Mouse (Mus musculus) left cerebral cortex, postnatal 10 days (tissue): ENCODE measurements at regions not wholly inside any gene's neighbourhood (a gene's known extent, or its start where the extent isn't known, plus 50 kb on each side); places are given as distances from the start of the nearest gene placed in this dataset.
A peak's percentile ranks its signal among the peaks of the same experiment; 100 is the strongest.

ENCODE experiments used
- DNase-seq, 2 experiments: peaks; one replicate each; pipeline ENCODE4 v3.0.0; 2021 to 2022; ENCODE audit warnings: low spot score in 2 of 2, mixed read lengths in 1 of 2; ENCODE audit errors: extremely low spot score in 1 of 2
- intact Hi-C: fragments of 180-260 bp; cut with DNase I; formaldehyde crosslinking; loops from one replicate; pipeline ENCODE4 v1.15.1; 2025

DNA sequence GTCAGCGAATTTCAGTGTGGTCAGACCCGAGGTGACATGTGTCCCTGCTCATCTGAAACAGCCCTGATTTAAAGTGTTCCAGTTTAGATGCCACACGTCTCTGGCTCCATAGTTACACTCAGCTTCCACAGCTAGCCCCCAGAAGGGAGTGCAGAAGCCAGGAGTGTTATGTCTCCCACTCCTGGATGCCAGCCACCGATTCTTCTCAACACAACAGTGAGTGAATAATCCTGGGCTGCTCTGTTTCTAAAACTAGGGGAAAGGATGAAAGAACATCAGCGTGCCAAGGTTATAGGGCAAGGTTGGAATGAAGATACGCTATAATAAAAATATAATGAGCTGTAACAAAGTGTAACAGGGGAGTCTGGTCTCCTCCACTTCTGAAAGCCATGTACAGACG, 51.5 kb upstream of the Stmnd1 start:
- peak in 1 of 2 experiments; percentile 39 for DNase-seq

DNA sequence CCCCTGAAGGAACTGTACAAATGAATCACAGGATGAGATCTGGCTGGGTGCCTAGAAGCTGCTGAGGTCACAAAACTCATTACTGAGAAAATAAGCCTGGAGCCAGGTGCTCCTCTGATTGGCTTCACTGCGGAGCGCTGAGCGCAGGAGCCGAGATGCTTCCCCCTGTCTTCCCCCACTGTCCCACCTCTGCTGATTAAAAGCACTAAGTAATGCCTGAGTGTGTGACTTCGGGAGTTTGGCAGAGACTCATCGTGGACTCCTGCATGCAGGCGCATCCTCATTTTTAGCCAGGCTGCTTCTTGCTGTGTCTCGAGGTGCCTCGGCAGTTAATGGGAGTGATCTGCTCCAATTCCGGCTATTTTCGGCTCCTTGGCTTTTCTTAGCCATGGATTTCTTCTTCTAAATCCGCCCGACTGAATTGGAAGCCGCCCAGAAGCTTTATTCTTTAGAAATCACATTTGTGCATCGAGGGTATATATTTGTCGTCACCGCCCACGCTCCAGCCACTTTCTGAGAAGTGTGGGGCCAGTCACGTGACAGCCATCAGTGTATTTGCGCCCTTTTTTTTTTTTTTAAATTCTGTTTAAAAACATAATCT, 55.3 kb upstream of the Stmnd1 start:
- DNase-seq, result peak; percentile 79 to 86
- intact Hi-C loops, result no loop called here

More for the DNA sequence above, 51.5 kb upstream of the Stmnd1 start:
- intact Hi-C loops, result no loop called here

DNA sequence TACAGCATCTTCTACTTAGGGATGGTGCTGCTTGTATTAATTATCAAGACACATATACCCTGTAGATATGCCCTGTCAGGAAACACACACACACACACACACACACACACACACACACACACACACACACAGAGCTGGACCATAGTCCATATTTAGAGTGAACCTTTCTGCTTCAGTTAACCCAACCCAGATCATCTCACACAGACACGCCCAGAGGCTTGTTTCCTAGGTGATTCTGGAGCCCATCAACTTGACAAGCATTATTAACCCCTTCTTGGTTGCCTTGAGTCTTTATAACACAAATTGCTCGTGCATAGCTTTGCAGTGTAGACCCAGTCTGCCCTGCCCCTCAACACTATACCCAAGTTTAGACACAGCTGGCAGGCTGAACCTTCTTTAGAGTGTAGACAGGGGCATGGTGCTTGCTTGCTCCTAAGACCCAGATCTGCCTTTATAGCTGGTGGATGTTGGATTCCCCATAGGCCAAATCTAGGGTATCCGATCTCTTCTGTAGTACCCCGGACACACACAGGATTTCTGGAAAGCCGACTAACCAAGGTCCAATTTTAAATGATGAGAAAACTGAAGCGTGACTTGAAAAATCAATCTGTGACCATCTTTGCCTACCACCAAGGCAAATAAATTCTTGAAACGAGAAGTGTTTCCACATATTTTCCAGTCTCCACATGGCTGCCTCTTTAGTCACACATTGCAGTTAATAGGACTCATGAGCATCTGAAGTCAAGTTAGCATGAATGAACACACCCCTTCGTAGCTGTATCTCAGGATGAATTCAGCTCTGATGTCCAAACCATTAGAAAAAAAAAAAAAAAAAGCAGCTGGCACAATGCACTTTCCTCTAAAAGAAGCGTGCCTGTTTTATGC, 56.3 kb upstream of the Stmnd1 start:
- intact Hi-C loops, result no loop called here
- DNase-seq, result no peak

DNA sequence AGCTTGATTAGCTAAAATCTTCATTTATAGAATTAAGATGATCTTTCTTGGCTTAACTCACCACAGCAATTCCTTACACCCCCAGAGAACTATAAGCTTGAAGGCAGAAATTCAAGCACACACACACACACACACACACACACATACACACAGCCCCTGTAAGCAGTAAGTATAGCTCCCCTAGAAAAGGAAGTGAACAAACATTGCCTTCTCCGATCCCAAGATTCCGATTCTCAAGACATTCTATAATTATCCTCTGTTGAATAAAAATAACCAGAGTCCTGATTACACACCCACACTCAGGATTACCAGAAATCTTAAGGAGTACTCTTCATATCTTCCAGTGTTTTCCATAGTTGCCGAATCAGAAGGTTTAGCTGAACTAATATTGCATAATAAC, 70.0 kb upstream of the Stmnd1 start:
- DNase-seq, result no peak
- intact Hi-C loops, result no loop called here

DNA sequence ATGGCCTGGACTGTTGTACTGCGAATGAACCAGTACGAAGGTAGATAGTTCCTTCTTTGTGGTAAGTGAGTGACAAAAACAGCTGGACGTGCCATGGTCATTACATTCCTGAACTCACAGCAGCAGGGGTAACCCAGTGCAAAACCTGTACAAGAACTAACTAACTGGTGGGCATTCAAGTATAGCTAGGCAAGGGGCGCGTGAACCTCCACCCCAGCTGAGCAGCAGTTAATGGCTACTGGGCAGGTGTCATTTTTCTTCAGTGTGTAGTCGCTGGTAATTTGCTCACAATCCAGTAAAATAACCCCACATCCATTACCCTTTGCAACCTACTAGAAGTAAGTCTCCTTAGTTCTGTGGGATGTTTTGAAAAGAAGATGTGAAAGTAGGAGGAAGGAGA, 70.9 kb upstream of the Stmnd1 start:
- intact Hi-C loops, result no loop called here
- DNase-seq, result no peak

DNA sequence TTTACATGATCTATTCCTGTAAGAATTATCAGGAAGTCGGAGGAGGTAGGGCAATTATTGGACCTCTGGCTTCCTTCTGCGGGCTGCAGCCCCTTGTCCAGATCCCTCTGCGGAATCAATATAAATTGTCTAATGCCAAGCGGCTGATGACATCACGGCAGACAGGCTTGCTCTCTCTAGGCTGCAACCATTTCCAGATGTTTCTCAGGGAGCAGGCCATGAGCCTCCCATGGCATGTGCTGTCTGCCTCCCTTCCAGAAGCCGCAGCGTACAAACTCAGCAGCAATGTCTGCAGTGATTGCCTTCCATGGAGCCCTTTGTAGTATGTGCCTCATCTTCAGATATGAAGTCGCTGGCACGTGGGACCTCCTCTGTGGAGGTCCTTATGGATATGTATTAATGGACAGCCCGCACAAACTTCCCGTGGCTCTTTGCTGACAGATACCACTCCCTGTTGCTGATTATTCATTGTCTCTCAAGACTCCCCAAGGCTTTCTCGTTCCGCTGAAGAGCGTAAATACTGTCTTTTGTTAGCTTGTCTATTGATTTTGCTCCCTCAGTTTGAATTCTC, 72.4 kb upstream of the Stmnd1 start:
- no peak for DNase-seq
- intact Hi-C loops, result no loop called here

DNA sequence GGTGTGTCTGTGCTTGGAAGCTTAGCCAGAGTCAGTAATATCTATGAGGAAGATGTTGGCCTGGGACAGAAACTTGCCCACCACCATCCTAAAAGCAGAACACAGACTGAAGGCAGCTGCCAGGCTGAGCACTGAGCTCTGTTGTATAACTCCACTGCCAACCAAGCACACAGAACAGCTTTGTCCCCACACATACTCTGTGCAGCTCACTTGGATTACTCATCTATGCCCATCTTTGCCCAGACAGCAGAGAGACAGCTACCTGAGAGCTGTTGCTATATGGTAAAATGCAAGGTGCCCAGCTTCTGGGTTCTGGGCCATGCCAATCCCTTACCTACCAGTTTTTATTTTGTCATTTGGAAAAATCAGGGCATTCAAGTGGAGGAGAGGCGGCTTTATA, 80.4 kb upstream of the Stmnd1 start:
- intact Hi-C loops, result no loop called here
- no peak for DNase-seq

DNA sequence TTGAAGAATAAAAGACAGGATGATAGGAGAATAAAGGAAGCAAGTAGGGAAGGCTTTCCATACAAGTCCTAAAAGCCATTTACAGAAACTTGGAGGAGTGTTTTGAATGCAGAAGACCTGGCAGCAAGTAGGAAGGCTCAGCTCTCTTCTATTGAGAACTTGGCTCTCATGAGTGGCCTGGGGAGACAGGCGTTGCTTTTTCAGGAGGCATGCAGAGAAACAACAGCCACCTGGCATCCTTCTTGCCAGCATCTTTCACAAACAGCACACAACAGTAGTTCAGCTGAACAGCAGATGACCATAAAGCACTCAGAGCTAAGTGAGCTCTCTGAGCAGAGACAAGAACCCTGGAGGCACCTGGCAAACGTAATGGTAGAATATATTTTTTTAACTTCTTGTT, 83.8 kb upstream of the Stmnd1 start:
- intact Hi-C loops, result no loop called here
- DNase-seq, result no peak

DNA sequence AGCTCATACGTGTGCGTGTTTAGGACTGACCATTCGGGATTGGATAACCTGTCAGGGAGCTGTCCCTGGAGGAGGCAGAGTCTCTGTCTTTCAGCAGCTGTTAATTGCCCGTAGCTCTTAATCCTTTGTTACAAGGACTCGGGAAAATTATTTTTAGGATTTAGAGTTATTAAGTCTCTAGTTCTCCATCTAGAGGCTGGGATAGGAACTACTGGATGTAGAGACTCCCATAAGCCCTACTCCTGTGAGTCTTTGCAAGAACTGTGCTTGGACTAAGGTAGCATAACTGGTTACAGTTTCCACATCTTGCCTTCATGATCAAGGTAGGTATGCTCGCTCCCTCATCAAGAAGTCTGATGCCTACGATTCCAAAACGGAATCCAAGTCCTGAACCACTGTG, 90.7 kb upstream of the Stmnd1 start:
- no peak for DNase-seq
- intact Hi-C loops, result no loop called here

DNA sequence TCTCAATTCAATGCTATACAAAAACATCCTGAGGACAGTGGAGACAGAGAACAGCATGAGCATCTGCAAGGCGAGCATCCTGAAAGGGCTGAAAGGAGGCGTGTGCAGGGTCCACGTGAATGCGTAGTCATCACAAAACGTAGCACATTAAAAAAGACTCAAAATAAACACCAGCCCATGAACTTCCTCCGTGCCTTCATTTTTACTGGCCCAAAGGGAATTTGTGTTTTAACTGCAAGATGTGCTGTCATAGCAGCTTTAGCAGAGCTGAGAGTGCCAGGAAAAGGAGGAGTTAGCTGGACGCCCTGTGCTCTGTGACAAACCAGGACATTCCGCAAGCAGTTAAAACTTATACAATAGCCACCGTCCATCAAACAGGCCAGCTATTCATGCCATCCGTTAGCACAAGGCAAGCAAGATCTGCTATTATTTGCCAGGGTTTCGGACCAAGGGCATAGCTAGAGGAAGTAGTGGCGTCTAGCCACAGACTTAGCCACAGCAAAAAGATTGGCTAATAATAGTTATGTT, 92.9 kb upstream of the Stmnd1 start:
- peak in 1 of 2 experiments; percentile 43 for DNase-seq
- intact Hi-C loops, result no loop called here

DNA sequence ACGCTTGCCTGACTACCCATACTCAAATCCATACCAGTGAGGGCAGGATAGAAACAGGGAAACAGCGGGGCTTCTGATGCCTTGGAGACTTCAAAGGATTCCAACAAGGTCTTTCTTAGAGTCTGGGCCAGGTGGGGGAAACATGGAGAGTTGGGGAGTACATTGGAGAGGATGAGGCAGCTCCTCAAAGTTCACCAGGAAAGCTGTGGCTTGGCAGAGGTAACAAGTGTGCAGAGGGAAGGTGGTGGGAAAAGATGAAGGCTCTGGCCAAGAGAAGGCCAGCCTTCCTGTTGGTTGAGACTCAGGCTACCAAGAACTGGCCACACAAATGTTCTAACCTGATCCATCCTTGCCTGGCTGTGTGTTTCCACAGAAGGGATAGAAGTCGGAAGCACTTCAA, 93.6 kb upstream of the Stmnd1 start:
- intact Hi-C loops, result loop anchor here (5.0 kb wide), 1 partner anchor 77 kb away; no protein-coding TSS in a partner anchor

DNA sequence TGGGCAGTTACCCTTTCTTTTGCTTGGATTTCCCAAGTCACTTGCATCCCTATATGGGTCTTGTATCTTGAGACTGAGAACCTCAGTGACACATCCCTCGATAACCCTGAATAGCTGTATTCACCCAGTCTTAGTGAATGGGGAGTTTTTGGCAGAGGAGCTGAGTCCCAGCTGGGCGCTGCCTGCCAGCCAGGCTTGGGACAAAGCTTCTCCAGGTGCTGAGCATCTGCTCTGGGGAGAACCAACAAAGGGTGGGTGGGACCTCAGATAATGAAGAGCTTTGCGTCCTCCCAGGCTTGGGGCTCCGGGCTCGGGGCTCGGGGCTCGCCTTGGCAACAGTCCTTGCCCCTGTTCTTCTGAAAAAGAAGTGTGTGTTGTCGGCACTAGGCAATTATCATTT, 100.4 kb upstream of the Stmnd1 start:
- peak; percentile 31 to 44 for DNase-seq

More for the DNA sequence above, 93.6 kb upstream of the Stmnd1 start:
- no peak for DNase-seq

DNA sequence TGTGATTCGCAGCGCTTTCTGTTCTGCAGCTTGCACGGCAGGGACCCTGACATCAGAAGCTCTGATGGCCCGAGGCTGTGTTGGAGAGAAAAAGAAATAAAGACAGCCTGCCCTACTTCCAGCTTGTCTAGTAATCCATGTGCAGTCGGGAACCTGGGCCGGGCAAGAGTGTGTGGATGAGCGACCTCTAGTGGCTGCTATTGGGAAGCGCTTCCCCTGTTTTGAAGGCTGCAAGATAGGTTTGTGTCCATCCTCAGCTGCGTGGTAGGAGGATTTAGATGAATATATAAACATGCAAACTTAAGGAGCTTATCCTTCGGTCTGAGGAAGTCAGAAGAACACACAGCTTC, 111.5 kb upstream of the Stmnd1 start:
- intact Hi-C loops, result loop anchor here (5.0 kb wide), 2 partner anchors 95 to 195 kb away; partner anchors contain the start of gene Atxn1
- DNase-seq, result peak; percentile 78 to 87

More for the DNA sequence above, 100.4 kb upstream of the Stmnd1 start:
- intact Hi-C loops, result no loop called here

DNA sequence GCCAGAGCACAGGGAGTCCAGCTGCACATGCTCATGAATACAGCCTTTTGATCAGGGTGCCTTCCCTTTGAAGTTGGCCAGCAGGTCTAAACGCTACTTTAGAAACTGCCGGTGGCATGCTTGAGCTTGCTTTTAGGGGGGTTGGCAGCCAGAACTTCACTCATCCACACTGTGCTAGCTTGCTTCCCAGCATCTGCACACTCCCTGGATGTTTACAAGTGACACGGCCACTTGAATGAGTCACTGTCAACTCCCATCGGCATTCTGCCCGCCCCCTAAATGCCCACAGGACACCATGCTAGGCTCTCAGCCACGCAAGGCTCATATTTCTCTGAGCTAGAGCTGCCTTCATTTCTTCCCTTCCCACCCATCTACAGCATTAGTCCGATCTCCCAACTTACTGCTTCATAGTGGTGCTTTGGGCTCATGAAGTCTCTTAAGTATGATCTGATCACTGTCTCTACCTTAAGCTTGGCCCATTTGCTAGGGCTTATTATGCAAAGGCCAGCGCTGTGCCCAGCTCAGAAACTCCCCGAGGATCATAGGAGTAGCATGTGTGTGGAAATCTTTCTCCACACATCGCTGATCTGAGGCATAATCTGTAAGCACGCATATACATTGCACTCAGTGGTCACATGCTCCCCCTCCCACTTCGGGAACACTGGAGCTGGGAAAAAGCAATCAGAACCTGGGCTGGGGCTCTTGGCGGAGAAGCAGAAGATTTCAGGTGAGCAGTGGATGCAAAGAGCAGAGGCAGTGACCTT, 112.1 kb upstream of the Stmnd1 start:
- intact Hi-C loops, result loop anchor here (5.0 kb wide), 2 partner anchors 96 to 194 kb away; partner anchors contain the start of gene Atxn1
- DNase-seq, result no peak

DNA sequence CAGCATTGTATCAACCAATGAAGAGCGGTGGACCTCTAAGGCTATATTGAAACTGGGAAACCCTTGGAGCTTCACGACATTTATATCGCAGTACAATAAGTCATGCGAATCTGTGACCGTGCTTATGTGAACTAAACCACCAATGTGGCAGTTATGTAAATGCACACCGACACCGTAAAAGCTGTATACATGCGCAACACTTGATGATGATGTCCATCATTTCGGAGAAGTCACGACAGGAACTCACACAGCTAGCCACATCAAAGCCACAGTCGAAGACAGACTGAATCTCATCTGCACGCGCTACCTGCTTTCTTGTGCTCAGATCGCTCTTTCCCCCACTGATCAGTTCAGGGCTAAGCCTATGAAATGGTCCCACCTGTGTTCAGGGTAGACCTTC, 114.2 kb upstream of the Stmnd1 start:
- intact Hi-C loops, result no loop called here
- no peak for DNase-seq

DNA sequence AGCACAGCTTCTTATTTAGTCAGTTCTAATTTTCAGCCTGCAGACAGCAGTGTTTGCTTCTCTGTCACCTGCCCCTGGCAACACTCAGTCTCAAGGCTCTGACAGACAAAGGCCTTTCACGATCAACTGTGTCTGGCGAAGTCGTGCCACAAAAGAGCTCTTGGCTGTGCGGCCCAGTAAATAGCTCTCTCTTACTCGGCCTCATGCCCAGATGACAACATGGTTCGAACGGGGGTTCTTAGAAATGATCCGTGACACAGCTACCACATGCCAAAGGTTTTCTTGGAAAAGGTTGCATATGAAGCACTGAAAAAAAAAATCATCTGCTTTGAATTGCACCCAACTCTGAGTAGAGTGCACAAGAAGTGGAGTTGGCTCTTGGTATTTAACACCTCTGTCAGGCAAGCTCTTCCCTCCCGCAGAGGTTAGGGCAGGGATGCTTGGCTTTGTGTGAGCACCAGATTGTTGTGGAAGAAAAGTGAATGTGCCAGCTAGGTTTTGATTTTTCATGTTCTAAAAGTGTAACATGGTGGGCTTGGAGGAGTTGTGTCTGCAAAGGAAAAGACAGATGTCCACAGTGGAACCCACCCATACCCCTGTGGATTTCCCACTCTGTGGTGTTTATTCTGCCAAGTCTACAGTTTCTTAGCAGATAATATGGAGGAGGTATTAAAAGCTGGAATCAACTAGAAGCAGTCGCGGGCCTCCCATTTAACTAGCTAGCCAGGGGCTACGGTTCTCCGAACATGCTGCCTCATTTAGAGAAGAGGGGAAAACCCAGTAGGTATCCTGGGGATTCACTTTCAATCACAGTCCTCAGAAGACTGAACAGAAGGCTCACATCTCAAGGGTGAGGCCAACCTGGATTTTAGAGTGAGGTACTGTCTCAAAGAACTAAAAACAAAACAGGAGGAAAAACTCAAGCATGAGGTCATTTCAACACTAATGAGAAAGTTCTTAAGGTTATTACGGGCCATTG, 120.0 kb upstream of the Stmnd1 start:
- intact Hi-C loops, result loop anchor here (5.0 kb wide), 1 partner anchor 611 kb away; no protein-coding TSS in a partner anchor
- DNase-seq, result peak in 1 of 2 experiments; percentile 28

DNA sequence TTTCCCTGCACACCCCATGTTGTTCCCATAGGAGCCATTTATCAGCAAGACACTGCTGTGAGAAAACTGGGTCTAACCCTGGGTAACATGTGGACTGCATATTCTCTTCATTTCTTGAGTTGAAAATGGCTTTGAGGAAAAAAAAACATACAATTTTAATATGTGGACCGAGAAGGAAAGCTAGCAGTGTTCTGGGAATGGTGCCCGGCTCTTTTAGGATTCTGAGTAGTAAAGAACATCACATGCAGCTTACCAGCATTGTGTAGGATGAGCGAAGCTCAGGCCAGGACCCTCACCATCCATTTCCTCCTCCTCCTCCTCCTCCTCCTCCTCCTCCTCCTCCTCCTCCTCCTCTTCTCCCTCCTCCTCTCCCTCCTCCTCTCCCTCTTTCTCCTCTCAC, 133.5 kb upstream of the Stmnd1 start:
- peak in 1 of 2 experiments; percentile 52 for DNase-seq

DNA sequence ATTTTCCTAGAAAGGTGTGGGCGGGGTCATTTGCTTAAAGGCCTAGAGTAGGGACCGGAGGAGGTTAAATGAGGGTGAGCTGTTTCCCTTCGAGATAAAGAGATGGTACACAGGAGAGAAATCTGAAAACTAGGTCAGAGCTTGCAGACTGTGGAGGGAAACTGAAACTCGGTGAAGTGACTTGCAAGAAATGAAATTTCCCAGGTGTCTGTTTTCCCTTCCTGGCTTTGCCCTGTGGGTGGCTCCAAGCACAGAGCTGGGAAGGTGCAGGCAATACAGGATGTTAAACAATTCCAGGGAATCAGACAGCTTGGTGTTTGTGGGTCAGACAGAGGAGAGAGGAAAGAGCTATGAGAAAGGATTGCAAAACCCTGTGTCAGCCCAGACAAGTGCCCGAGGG, 134.3 kb upstream of the Stmnd1 start:
- no peak for DNase-seq
- intact Hi-C loops, result no loop called here

More for the DNA sequence above, 133.5 kb upstream of the Stmnd1 start:
- intact Hi-C loops, result no loop called here
